Mouse (Mus musculus) stomach, embryonic 14.5 days (tissue): ENCODE measurements around the gene Cmtm8. TPM values are rescaled to one million over a fixed set of nuclear protein-coding genes. Genes with fewer than 3 reads are reported as not detected.
A peak's percentile ranks its signal among the peaks of the same experiment; 100 is the strongest.

Source experiments
- ATAC-seq: fragments of 200-750 bp; cut with Nextera tagmentation; 2 replicates; pipeline ENCODE4 v1.8.0; 2017; ENCODE audit warnings: low read depth, moderate TSS enrichment; ENCODE audit not compliant: insufficient number of reproducible peaks, insufficient read depth, low FRiP score
- H3K27ac ChIP-seq: fragments of 300-500 bp; sonication (generic); 2 replicates; pipeline ENCODE4 v1.5.1; 2014; ENCODE audit warnings: mild to moderate bottlenecking, low read length, moderate library complexity, mixed read lengths
- H3K27me3 ChIP-seq: fragments of 300-500 bp; sonication (generic); 2 replicates; pipeline ENCODE4 v1.6.1; 2014; ENCODE audit warnings: low read length, control low read depth, mixed read lengths; ENCODE audit not compliant: control insufficient read depth, insufficient read depth
- H3K36me3 ChIP-seq: fragments of 300-500 bp; sonication (generic); 2 replicates; pipeline ENCODE4 v1.6.1; 2014; ENCODE audit warnings: mild to moderate bottlenecking, control low read depth, low read length, moderate library complexity, mixed read lengths; ENCODE audit not compliant: control insufficient read depth, insufficient read depth
- H3K4me1 ChIP-seq: fragments of 300-500 bp; sonication (generic); 2 replicates; pipeline ENCODE4 v1.6.1; 2014; ENCODE audit warnings: low read length, control low read depth, mixed read lengths; ENCODE audit not compliant: control insufficient read depth, insufficient read depth
- H3K4me2 ChIP-seq: fragments of 300-500 bp; sonication (generic); replicated peaks from 2 replicates; pipeline ENCODE4 v1.6.1; 2014; ENCODE audit warnings: low read depth, low read length, control low read depth
- H3K4me3 ChIP-seq: fragments of 300-500 bp; sonication (generic); 2 replicates; pipeline ENCODE4 v1.5.1; 2014; ENCODE audit warnings: low read depth, low read length, control low read depth
- H3K9ac ChIP-seq: fragments of 300-500 bp; sonication (generic); replicated peaks from 2 replicates; pipeline ENCODE4 v1.6.1; 2014; ENCODE audit warnings: low read depth, mild to moderate bottlenecking, control low read depth, low read length, moderate library complexity, mixed read lengths
- H3K9me3 ChIP-seq: fragments of 300-500 bp; sonication (generic); 2 replicates; pipeline ENCODE4 v1.6.1; 2016; ENCODE audit warnings: low read depth, low read length, control low read depth; ENCODE audit not compliant: control insufficient read depth
- WGBS: fragments of 180-500 bp; shearing (Covaris S2); extraction: QIAGEN DNeasy Blood & Tissue Kit; methylation state at CpG from one replicate; pipeline ENCODE4 v1.1.7; 2014; 5-methylcytosine and 5-hydroxymethylcytosine counted together
- polyA plus RNA-seq: library from polyadenylated mRNA; unstranded; fragments of >200 nt; fragmentation: Nextera tagmentation; extraction: Ambion mirVana; gene quantifications from 2 replicates; pipeline ENCODE4 v1.2.1, GENCODE M21; 2014

The Cmtm8 gene
- polyA plus RNA-seq, result 54.3 and 58.8 TPM in 2 replicates

GRCm38 (mm10) chr9:114844017-114844662 is at the start of gene Cmtm8:
TSS of gene Cmtm8 (minus strand) at chr9:114844156.
- H3K4me1 ChIP-seq, result no peaks in the 10 kb centered on the region
- H3K4me3 ChIP-seq, result peak within 1 kb of the TSS; percentile 70
- peak within 1 kb of the TSS; percentile 72 for H3K4me2 ChIP-seq
- no peaks in the 10 kb centered on the region for H3K36me3 ChIP-seq
- peak within 1 kb of the TSS; percentile 72; the same call in 1 of the 2 replicates for H3K27ac ChIP-seq
- no peaks in the 10 kb centered on the region for H3K9me3 ChIP-seq
- no peaks in the 10 kb centered on the region for H3K27me3 ChIP-seq
- peak; percentile 88 for ATAC-seq
- WGBS, result under 1% methylated on average over 40 of the region's 43 CpGs
- H3K9ac ChIP-seq, result peak within 1 kb of the TSS; percentile 50; the same call in 1 of the 2 replicates

- Histone ChIP-seq H3K4me1 (no peaks in the 10 kb centered on the region), H3K4me3 (no peak overlapping the region), H3K27ac (no peak overlapping the region), H3K27me3 (no peaks in the 10 kb centered on the region), H3K9me3 (no peaks in the 10 kb centered on the region; the same call in 1 of the 2 replicates), H3K36me3 (no peaks in the 10 kb centered on the region), H3K9ac (no peak overlapping the region), H3K4me2 (no peak overlapping the region)
- WGBS, result 70% methylated on average over 11 of the region's 11 CpGs
- no peak for ATAC-seq
Observed at GRCm38 (mm10) chr9:114892974-114893373, 49.0 kb upstream of the Cmtm8 start.

- 30% methylated on average over 7 of the region's 7 CpGs for WGBS
- no peak for ATAC-seq
Observed at GRCm38 (mm10) chr9:114890377-114890776, 46.4 kb upstream of the Cmtm8 start.

GRCm38 (mm10) chr9:114888856-114889407 is 45.0 kb upstream of the Cmtm8 start:
- Histone ChIP-seq H3K4me2 (no peak overlapping the region), H3K4me1 (no peaks in the 10 kb centered on the region), H3K9me3 (no peaks in the 10 kb centered on the region), H3K36me3 (no peaks in the 10 kb centered on the region), H3K9ac (no peak overlapping the region), H3K4me3 (no peak overlapping the region), H3K27ac (no peak overlapping the region), H3K27me3 (no peaks in the 10 kb centered on the region)
- no peak for ATAC-seq
- WGBS, result 88% methylated on average over 5 of the region's 5 CpGs

More at GRCm38 (mm10) chr9:114890377-114890776, 46.4 kb upstream of the Cmtm8 start:
- Histone ChIP-seq H3K4me1 (no peaks in the 10 kb centered on the region), H3K4me2 (no peak overlapping the region), H3K9ac (no peak overlapping the region), H3K9me3 (no peaks in the 10 kb centered on the region; the same call in 1 of the 2 replicates), H3K27me3 (no peaks in the 10 kb centered on the region), H3K4me3 (no peak overlapping the region), H3K36me3 (no peaks in the 10 kb centered on the region), H3K27ac (no peak overlapping the region)

- Histone ChIP-seq H3K36me3 (no peaks in the 10 kb centered on the region), H3K27ac (no peak overlapping the region), H3K4me2 (no peak overlapping the region), H3K4me3 (no peak overlapping the region), H3K27me3 (no peaks in the 10 kb centered on the region), H3K9me3 (no peaks in the 10 kb centered on the region), H3K9ac (no peak overlapping the region), H3K4me1 (no peaks in the 10 kb centered on the region)
- ATAC-seq, result no peak
- WGBS, result 94% methylated on average over 3 of the region's 3 CpGs
Observed at GRCm38 (mm10) chr9:114887699-114888098, 43.7 kb upstream of the Cmtm8 start.

- no peaks in the 10 kb centered on the region for H3K36me3 ChIP-seq
- H3K9ac ChIP-seq, result no peak overlapping the region
- H3K27ac ChIP-seq, result no peak overlapping the region; the same call in 1 of the 2 replicates
- no peak overlapping the region for H3K4me3 ChIP-seq
- ATAC-seq, result peak; percentile 68
- H3K4me1 ChIP-seq, result no peaks in the 10 kb centered on the region
- H3K4me2 ChIP-seq, result no peak overlapping the region
- 41% methylated on average over 8 of the region's 8 CpGs for WGBS
- no peaks in the 10 kb centered on the region for H3K9me3 ChIP-seq
- no peaks in the 10 kb centered on the region for H3K27me3 ChIP-seq
Observed at GRCm38 (mm10) chr9:114885991-114886662, 42.2 kb upstream of the Cmtm8 start.

- ATAC-seq, result no peak
- no peak overlapping the region; the same call in 1 of the 2 replicates for H3K27ac ChIP-seq
- no peaks in the 10 kb centered on the region for H3K9me3 ChIP-seq
- H3K9ac ChIP-seq, result no peak overlapping the region
- H3K4me1 ChIP-seq, result no peaks in the 10 kb centered on the region
- H3K36me3 ChIP-seq, result no peaks in the 10 kb centered on the region
- H3K4me3 ChIP-seq, result no peak overlapping the region
- H3K27me3 ChIP-seq, result no peaks in the 10 kb centered on the region
- WGBS, result 73% methylated on average over 4 of the region's 4 CpGs
- no peak overlapping the region for H3K4me2 ChIP-seq
Observed at GRCm38 (mm10) chr9:114885564-114885963, 41.6 kb upstream of the Cmtm8 start.

GRCm38 (mm10) chr9:114881977-114882376 is 38.0 kb upstream of the Cmtm8 start:
- Histone ChIP-seq H3K9ac (no peak overlapping the region), H3K4me3 (no peak overlapping the region), H3K4me2 (no peak overlapping the region), H3K27me3 (no peaks in the 10 kb centered on the region), H3K27ac (no peak overlapping the region), H3K9me3 (no peaks in the 10 kb centered on the region), H3K36me3 (no peaks in the 10 kb centered on the region), H3K4me1 (no peaks in the 10 kb centered on the region)
- WGBS, result 71% methylated on average over 2 of the region's 2 CpGs
- no peak for ATAC-seq
